Mouse (Mus musculus) heart, adult 18-20 months (tissue): ENCODE data around the gene Cd55b. TPM values are rescaled to one million over a fixed set of nuclear protein-coding genes. Genes with fewer than 3 reads are reported as not detected.
"Not testable (repeated sequence)": the region's sequence is repeated elsewhere in the genome, so short reads cannot be mapped to it uniquely, and the experiment has no call there.

Experiments used
- DNase-seq, 2 experiments: peaks; one replicate each; pipeline ENCODE4 v3.0.0; 2021 to 2022; ENCODE audit warnings: mixed read lengths in 1 of 2
- long read RNA-seq, 2 experiments: library from polyadenylated mRNA; stranded (forward); transcript quantifications; one replicate each; pipeline ENCODE4 v2.0.0; 2021
- total RNA-seq, 2 experiments: library from RNA; stranded (reverse); gene quantifications; 2 replicates each; pipeline ENCODE4 v1.2.3; 2021

Cd55b gene
- not detected for total RNA-seq
- long read RNA-seq, experiment 1: 0 reads
- long read RNA-seq, experiment 2: 0 reads

GRCm38 (mm10) chr1:130422664-130423111 is at the start of gene Cd55b:
Gene Cd55b, minus strand, starts transcription at chr1:130423009.
- peak in 1 of 2 experiments; percentile 3 for DNase-seq

- no peak for DNase-seq
Measured at GRCm38 (mm10) chr1:130470074-130470473, 47.3 kb upstream of the Cd55b start.

- no peak for DNase-seq
Measured at GRCm38 (mm10) chr1:130467453-130467852, 44.6 kb upstream of the Cd55b start.

- DNase-seq: no peak
Measured at GRCm38 (mm10) chr1:130464173-130464572, 41.4 kb upstream of the Cd55b start.

GRCm38 (mm10) chr1:130462867-130463266 is 40.1 kb upstream of the Cd55b start:
- DNase-seq: no peak

- peak; percentile 89 to 90 for DNase-seq
Measured at GRCm38 (mm10) chr1:130462084-130462861, 39.5 kb upstream of the Cd55b start, which contains the start of gene Cd55. Gene Cd55, minus strand, starts transcription at chr1:130462744.

GRCm38 (mm10) chr1:130455111-130455510 is 32.3 kb upstream of the Cd55b start:
- DNase-seq: no peak

- DNase-seq: not testable (repeated sequence)
Measured at GRCm38 (mm10) chr1:130442930-130443329, 20.1 kb upstream of the Cd55b start.

GRCm38 (mm10) chr1:130430920-130431319 is 8.1 kb upstream of the Cd55b start:
- DNase-seq: no peak

GRCm38 (mm10) chr1:130428667-130429066 is 5.9 kb upstream of the Cd55b start:
- peak in 1 of 2 experiments; percentile 4 for DNase-seq

- DNase-seq: not testable (repeated sequence)
Measured at GRCm38 (mm10) chr1:130427175-130427853, 4.5 kb upstream of the Cd55b start.

- DNase-seq: not testable (repeated sequence)
Measured at GRCm38 (mm10) chr1:130422033-130422432, 776 bp downstream of the Cd55b start.

GRCm38 (mm10) chr1:130397109-130397508 is 25.7 kb downstream of the Cd55b start:
- not testable (repeated sequence) for DNase-seq

GRCm38 (mm10) chr1:130387282-130387681 is 35.5 kb downstream of the Cd55b start:
- not testable (repeated sequence) for DNase-seq

GRCm38 (mm10) chr1:130377726-130378429 is 44.9 kb downstream of the Cd55b start:
- DNase-seq: no peak

- no peak for DNase-seq
Measured at GRCm38 (mm10) chr1:130374173-130374785, 48.5 kb downstream of the Cd55b start.

GRCm38 (mm10) chr1:130373398-130374083 is 49.3 kb downstream of the Cd55b start:
- DNase-seq: peak; percentile 6 to 25

- peak; percentile 38 to 70 for DNase-seq
Measured at GRCm38 (mm10) chr1:130371895-130372528, 50.8 kb downstream of the Cd55b start.

GRCm38 (mm10) chr1:130371291-130371690 is 51.5 kb downstream of the Cd55b start:
- no peak for DNase-seq

- peak; percentile 4 to 37 for DNase-seq
Measured at GRCm38 (mm10) chr1:130350077-130350635, 72.7 kb downstream of the Cd55b start.

GRCm38 (mm10) chr1:130342429-130342828 is 80.4 kb downstream of the Cd55b start:
- no peak for DNase-seq
